Mouse (Mus musculus) E14TG2a.4 (cell line): ENCODE data around the gene Sp4.

Experiments used
- CTCF ChIP-seq: conservative IDR thresholded peaks from 2 replicates; pipeline ENCODE4 v1.5.1; 2014; ENCODE audit warnings: low read length
- NANOG ChIP-seq: IDR thresholded peaks from 2 replicates; pipeline ENCODE4 v1.6.1; 2014; ENCODE audit warnings: borderline replicate concordance, low read length, mixed read lengths
- POU5F1 ChIP-seq: IDR thresholded peaks from 2 replicates; pipeline ENCODE4 v1.6.1; 2014; ENCODE audit warnings: low read length, borderline replicate concordance

- TF ChIP-seq CTCF (no peak), POU5F1 (no peak), NANOG (no peak)
These were observed 2.1 kb downstream of the Sp4 start for GRCm38 (mm10) chr12:118299172-118299571.
